Mouse (Mus musculus) kidney, adult 2 months (tissue): ENCODE data around the gene Tmbim6.

Experiments
- CTCF ChIP-seq: fragments of 200-500 bp; conservative IDR thresholded peaks from 2 replicates; pipeline ENCODE4 v1.5.1; 2011; ENCODE audit warnings: low read depth, mild to moderate bottlenecking, control low read depth, low read length, moderate library complexity, mixed read lengths; ENCODE audit not compliant: insufficient read depth, insufficient read length
- POLR2A ChIP-seq: fragments of 200-500 bp; IDR thresholded peaks from one replicate; pipeline ENCODE4 v1.6.1; 2011; ENCODE audit warnings: low read depth, low read length, control low read depth

DNA sequence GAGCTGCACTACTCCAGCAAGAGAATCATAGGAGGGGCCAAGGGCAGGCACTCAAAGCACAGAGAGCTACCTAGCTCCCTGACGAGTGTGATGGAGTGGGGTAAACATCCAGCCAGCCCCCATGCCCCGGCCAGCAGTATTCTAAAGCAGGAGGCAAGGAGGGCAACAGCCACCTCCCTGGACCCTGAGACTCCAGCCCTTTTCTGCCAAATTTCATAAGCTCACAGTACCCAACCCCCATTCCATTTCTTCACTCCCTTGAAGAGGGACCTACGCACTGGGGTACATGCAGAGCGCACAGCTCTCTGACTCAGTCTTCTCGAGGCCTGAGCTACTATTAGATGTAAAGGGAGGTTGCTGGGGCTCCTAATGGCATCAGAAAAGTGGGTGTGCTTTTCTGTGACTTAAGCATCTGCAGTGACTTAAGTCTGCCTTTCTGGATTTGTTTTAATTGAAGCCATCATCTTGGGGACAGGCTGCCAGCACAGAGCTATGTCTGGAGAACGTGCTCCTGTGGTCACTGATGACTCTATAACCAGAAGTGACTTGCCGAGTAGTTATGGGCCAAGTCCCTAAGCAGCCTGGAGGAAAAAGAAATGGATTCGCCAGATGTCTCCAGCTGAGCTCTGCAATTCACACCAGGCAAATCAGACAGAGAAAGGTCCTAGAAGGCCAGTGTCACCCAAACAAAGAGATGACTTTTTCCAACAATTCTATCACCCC is 48.4 kb upstream of the Tmbim6 start:
- TF ChIP-seq CTCF (no peak), POLR2A (no peak)
